Mouse (Mus musculus) neural tube, embryonic 14.5 days (tissue): Measurements from ENCODE around the gene Jakmip3. TPM values are rescaled to one million over a fixed set of nuclear protein-coding genes. Genes with fewer than 3 reads are reported as not detected.

Source experiments
- ATAC-seq: fragments of 200-750 bp; cut with Nextera tagmentation; 2 replicates; pipeline ENCODE4 v1.8.0; 2017; ENCODE audit warnings: low read depth, mild to moderate bottlenecking, moderate TSS enrichment, moderate library complexity
- H3K27ac ChIP-seq: fragments of 300-500 bp; sonication (generic); 2 replicates; pipeline ENCODE4 v1.5.1; 2014; ENCODE audit warnings: low read depth, mild to moderate bottlenecking, control low read depth, low read length, moderate library complexity, mixed read lengths
- H3K27me3 ChIP-seq: fragments of 300-500 bp; sonication (generic); 2 replicates; pipeline ENCODE4 v1.6.1; 2014; ENCODE audit warnings: low read length; ENCODE audit not compliant: control insufficient read depth, insufficient read depth
- H3K36me3 ChIP-seq: fragments of 300-500 bp; sonication (generic); 2 replicates; pipeline ENCODE4 v1.6.1; 2014; ENCODE audit warnings: low read length, mixed read lengths; ENCODE audit not compliant: control insufficient read depth, insufficient read depth
- H3K4me1 ChIP-seq: fragments of 300-500 bp; sonication (generic); 2 replicates; pipeline ENCODE4 v1.6.1; 2014; ENCODE audit warnings: low read length; ENCODE audit not compliant: control insufficient read depth, insufficient read depth
- H3K4me2 ChIP-seq: fragments of 300-500 bp; sonication (generic); 2 replicates; pipeline ENCODE4 v1.6.1; 2014; ENCODE audit warnings: mild to moderate bottlenecking, low read depth, low read length, control low read depth
- H3K4me3 ChIP-seq: fragments of 300-500 bp; sonication (generic); 2 replicates; pipeline ENCODE4 v1.5.1; 2014; ENCODE audit warnings: low read depth, low read length, control low read depth, mixed read lengths
- H3K9ac ChIP-seq: fragments of 300-500 bp; sonication (generic); replicated peaks from 2 replicates; pipeline ENCODE4 v1.6.1; 2014; ENCODE audit warnings: low read depth, mild to moderate bottlenecking, control low read depth, low read length, mixed read lengths
- H3K9me3 ChIP-seq: fragments of 300-500 bp; sonication (generic); 2 replicates; pipeline ENCODE4 v1.6.1; 2016; ENCODE audit warnings: low read length; ENCODE audit not compliant: control insufficient read depth
- WGBS: fragments of 180-500 bp; shearing (Covaris S2); extraction: QIAGEN DNeasy Blood & Tissue Kit; methylation state at CpG from one replicate; pipeline ENCODE4 v1.1.7; 2014; 5-methylcytosine and 5-hydroxymethylcytosine counted together
- polyA plus RNA-seq: library from polyadenylated mRNA; unstranded; fragments of >200 nt; fragmentation: Nextera tagmentation; extraction: Ambion mirVana; gene quantifications from 2 replicates; pipeline ENCODE4 v1.2.1, GENCODE M21; 2014

Jakmip3 gene
- polyA plus RNA-seq, 1 experiment from 2014 or later, result 15.0 TPM

GRCm38 (mm10) chr7:139011027-139011426 lies 70.5 kb downstream of the Jakmip3 start:
- WGBS, result 35% methylated on average over 3 of the region's 3 CpGs
- H3K27ac ChIP-seq, result no peak overlapping the region

GRCm38 (mm10) chr7:139011586-139011985 lies 71.1 kb downstream of the Jakmip3 start:
- Histone ChIP-seq H3K27ac (peak overlapping the region; percentile 79; the same call in 1 of the 2 replicates), H3K4me1 (peaks cover 8% of the 10 kb centered on the region; the same call in 1 of the 2 replicates), H3K9ac (no peak overlapping the region), H3K36me3 (no peaks in the 10 kb centered on the region), H3K4me2 (no peak overlapping the region), H3K27me3 (no peaks in the 10 kb centered on the region), H3K4me3 (no peak overlapping the region), H3K9me3 (no peaks in the 10 kb centered on the region)
- 94% methylated on average over 2 of the region's 2 CpGs for WGBS
- no peak for ATAC-seq

More at GRCm38 (mm10) chr7:139011027-139011426, 70.5 kb downstream of the Jakmip3 start:
- H3K9ac ChIP-seq, result no peak overlapping the region
- peaks cover 8% of the 10 kb centered on the region; the same call in 1 of the 2 replicates for H3K4me1 ChIP-seq
- no peak overlapping the region for H3K4me2 ChIP-seq
- H3K9me3 ChIP-seq, result no peaks in the 10 kb centered on the region
- no peaks in the 10 kb centered on the region for H3K27me3 ChIP-seq
- no peak for ATAC-seq
- no peak overlapping the region for H3K4me3 ChIP-seq
- H3K36me3 ChIP-seq, result no peaks in the 10 kb centered on the region

GRCm38 (mm10) chr7:139012767-139013369 lies 72.3 kb downstream of the Jakmip3 start:
- H3K4me1 ChIP-seq, result peaks cover 11% of the 10 kb centered on the region; the same call in 1 of the 2 replicates
- H3K9ac ChIP-seq, result no peak overlapping the region
- no peak overlapping the region for H3K4me2 ChIP-seq
- H3K4me3 ChIP-seq, result no peak overlapping the region
- H3K27me3 ChIP-seq, result no peaks in the 10 kb centered on the region
- peak; percentile 70 for ATAC-seq
- peak overlapping the region; percentile 79 for H3K27ac ChIP-seq
- H3K36me3 ChIP-seq, result no peaks in the 10 kb centered on the region
- H3K9me3 ChIP-seq, result no peaks in the 10 kb centered on the region
- 35% methylated on average over 6 of the region's 6 CpGs for WGBS

GRCm38 (mm10) chr7:139015143-139015542 lies 74.6 kb downstream of the Jakmip3 start:
- no peak for ATAC-seq
- no peaks in the 10 kb centered on the region for H3K9me3 ChIP-seq
- H3K4me1 ChIP-seq, result peaks cover 11% of the 10 kb centered on the region; the same call in 1 of the 2 replicates
- H3K4me3 ChIP-seq, result no peak overlapping the region
- H3K9ac ChIP-seq, result no peak overlapping the region
- H3K27ac ChIP-seq, result no peak overlapping the region
- no peaks in the 10 kb centered on the region for H3K27me3 ChIP-seq
- no peak overlapping the region for H3K4me2 ChIP-seq
- no peaks in the 10 kb centered on the region for H3K36me3 ChIP-seq
- WGBS, result 81% methylated on average over 6 of the region's 6 CpGs

- H3K4me1 ChIP-seq, result peaks cover 11% of the 10 kb centered on the region; the same call in 1 of the 2 replicates
- no peak for ATAC-seq
- H3K9ac ChIP-seq, result no peak overlapping the region
- no peak overlapping the region for H3K27ac ChIP-seq
- no peaks in the 10 kb centered on the region for H3K36me3 ChIP-seq
- no peak overlapping the region for H3K4me2 ChIP-seq
- no peak overlapping the region for H3K4me3 ChIP-seq
- WGBS, result 62% methylated on average over 11 of the region's 11 CpGs
- H3K9me3 ChIP-seq, result no peaks in the 10 kb centered on the region
- no peaks in the 10 kb centered on the region for H3K27me3 ChIP-seq
These were observed 75.8 kb downstream of the Jakmip3 start for GRCm38 (mm10) chr7:139016288-139016687.

- Histone ChIP-seq H3K9me3 (no peaks in the 10 kb centered on the region), H3K9ac (no peak overlapping the region), H3K36me3 (no peaks in the 10 kb centered on the region), H3K4me1 (peaks cover 7% of the 10 kb centered on the region; the same call in 1 of the 2 replicates), H3K4me2 (no peak overlapping the region), H3K27me3 (no peaks in the 10 kb centered on the region), H3K27ac (no peak overlapping the region), H3K4me3 (no peak overlapping the region)
- ATAC-seq, result no peak
- WGBS, result 63% methylated on average over 15 of the region's 15 CpGs
These were observed 76.8 kb downstream of the Jakmip3 start for GRCm38 (mm10) chr7:139017249-139017903.

- H3K9me3 ChIP-seq, result no peaks in the 10 kb centered on the region
- H3K4me1 ChIP-seq, result 0 out of 2 replicates have a peak, but pooled peaks cover 2% of the 10 kb centered on the region
- H3K36me3 ChIP-seq, result no peaks in the 10 kb centered on the region
- no peak overlapping the region for H3K9ac ChIP-seq
- H3K4me2 ChIP-seq, result no peak overlapping the region
- ATAC-seq, result no peak
- H3K27me3 ChIP-seq, result no peaks in the 10 kb centered on the region
- no peak overlapping the region for H3K27ac ChIP-seq
- 17% methylated on average over 20 of the region's 20 CpGs for WGBS
- H3K4me3 ChIP-seq, result no peak overlapping the region
These were observed 80.4 kb downstream of the Jakmip3 start for GRCm38 (mm10) chr7:139020884-139021283.

- Histone ChIP-seq H3K27ac (no peak overlapping the region), H3K9me3 (no peaks in the 10 kb centered on the region), H3K27me3 (no peaks in the 10 kb centered on the region), H3K4me3 (no peak overlapping the region), H3K4me2 (no peak overlapping the region), H3K9ac (no peak overlapping the region), H3K4me1 (0 out of 2 replicates have a peak, but pooled peaks cover 2% of the 10 kb centered on the region), H3K36me3 (no peaks in the 10 kb centered on the region)
- 81% methylated on average over 1 of the region's 1 CpGs for WGBS
- ATAC-seq, result no peak
These were observed 80.8 kb downstream of the Jakmip3 start for GRCm38 (mm10) chr7:139021326-139021725.

GRCm38 (mm10) chr7:139027136-139027535 lies 86.6 kb downstream of the Jakmip3 start:
- H3K27ac ChIP-seq, result no peak overlapping the region

More at GRCm38 (mm10) chr7:139027136-139027535, 86.6 kb downstream of the Jakmip3 start:
- Histone ChIP-seq H3K4me2 (no peak overlapping the region), H3K4me3 (no peak overlapping the region), H3K9me3 (no peaks in the 10 kb centered on the region), H3K27me3 (no peaks in the 10 kb centered on the region), H3K9ac (no peak overlapping the region), H3K36me3 (no peaks in the 10 kb centered on the region), H3K4me1 (no peaks in the 10 kb centered on the region)
- 71% methylated on average over 5 of the region's 5 CpGs for WGBS
- ATAC-seq, result no peak
